Mouse (Mus musculus) neural tube, embryonic 13.5 days (tissue): Measurements from ENCODE around the gene Camk2g. TPM values are rescaled to one million over a fixed set of nuclear protein-coding genes. Genes with fewer than 3 reads are reported as not detected.

Experiments used
- ATAC-seq: fragments of 200-750 bp; cut with Nextera tagmentation; 2 replicates; pipeline ENCODE4 v1.8.0; 2017; ENCODE audit warnings: low read depth, mild to moderate bottlenecking, moderate TSS enrichment, moderate library complexity
- H3K27ac ChIP-seq: fragments of 300-500 bp; sonication (generic); replicated peaks from 2 replicates; pipeline ENCODE4 v1.5.1; 2015; ENCODE audit warnings: moderate library complexity, mild to moderate bottlenecking, inconsistent platforms
- H3K27me3 ChIP-seq: fragments of 300-500 bp; sonication (generic); 2 replicates; pipeline ENCODE4 v1.6.1; 2015; ENCODE audit warnings: mild to moderate bottlenecking, inconsistent platforms
- H3K36me3 ChIP-seq: fragments of 300-500 bp; sonication (generic); 2 replicates; pipeline ENCODE4 v1.6.1; 2015; ENCODE audit warnings: mild to moderate bottlenecking, inconsistent platforms
- H3K4me1 ChIP-seq: fragments of 300-500 bp; sonication (generic); replicated peaks from 2 replicates; pipeline ENCODE4 v1.6.1; 2015; ENCODE audit warnings: inconsistent platforms
- H3K4me2 ChIP-seq: fragments of 300-500 bp; sonication (generic); 2 replicates; pipeline ENCODE4 v1.6.1; 2015; ENCODE audit warnings: inconsistent platforms, mild to moderate bottlenecking, moderate library complexity
- H3K4me3 ChIP-seq: fragments of 300-500 bp; sonication (generic); 2 replicates; pipeline ENCODE4 v1.5.1; 2015; ENCODE audit warnings: mild to moderate bottlenecking, inconsistent platforms
- H3K9ac ChIP-seq: fragments of 300-500 bp; sonication (generic); 2 replicates; pipeline ENCODE4 v1.6.1; 2015; ENCODE audit warnings: moderate library complexity, mild to moderate bottlenecking, inconsistent platforms
- H3K9me3 ChIP-seq: fragments of 300-500 bp; sonication (generic); 2 replicates; pipeline ENCODE4 v1.6.1; 2016; ENCODE audit warnings: inconsistent platforms
- WGBS: fragments of 180-500 bp; shearing (Covaris S2); methylation state at CpG from one replicate; pipeline ENCODE4 v1.1.7; 2015; 5-methylcytosine and 5-hydroxymethylcytosine counted together
- polyA plus RNA-seq: library from polyadenylated mRNA; unstranded; fragments of >200 nt; fragmentation: Nextera tagmentation; extraction: Ambion mirVana; gene quantifications from 2 replicates; pipeline ENCODE4 v1.2.1, GENCODE M21; 2015

The Camk2g gene
- polyA plus RNA-seq, 1 experiment from 2014 or later, result 155 TPM

DNA sequence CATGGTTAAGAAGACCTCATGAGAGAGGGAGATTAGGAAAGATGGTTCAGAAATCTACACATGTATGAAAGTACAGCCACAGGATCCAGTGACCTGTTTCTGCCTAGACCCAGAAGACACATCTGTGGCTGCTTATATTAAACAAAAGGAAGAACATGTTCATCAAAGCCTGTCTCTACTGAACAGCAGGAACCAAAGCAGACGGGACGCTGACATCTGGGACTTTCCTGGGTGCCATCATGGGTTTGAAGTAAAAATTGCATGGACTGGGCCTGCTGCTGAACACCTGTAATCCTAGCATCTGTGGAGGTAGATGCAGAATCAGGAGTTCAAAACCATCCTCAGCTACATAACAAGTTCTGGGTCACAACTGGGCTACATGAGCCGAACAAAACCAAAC lies 34.6 kb upstream of the Camk2g start:
- Histone ChIP-seq H3K4me1 (no peaks in the 10 kb centered on the region), H3K4me2 (no peak overlapping the region), H3K27me3 (no peaks in the 10 kb centered on the region), H3K36me3 (no peaks in the 10 kb centered on the region), H3K4me3 (no peak overlapping the region), H3K27ac (no peak overlapping the region), H3K9me3 (no peaks in the 10 kb centered on the region), H3K9ac (no peak overlapping the region)
- WGBS, result 86% methylated on average over 3 of the region's 3 CpGs
- ATAC-seq, result no peak

DNA sequence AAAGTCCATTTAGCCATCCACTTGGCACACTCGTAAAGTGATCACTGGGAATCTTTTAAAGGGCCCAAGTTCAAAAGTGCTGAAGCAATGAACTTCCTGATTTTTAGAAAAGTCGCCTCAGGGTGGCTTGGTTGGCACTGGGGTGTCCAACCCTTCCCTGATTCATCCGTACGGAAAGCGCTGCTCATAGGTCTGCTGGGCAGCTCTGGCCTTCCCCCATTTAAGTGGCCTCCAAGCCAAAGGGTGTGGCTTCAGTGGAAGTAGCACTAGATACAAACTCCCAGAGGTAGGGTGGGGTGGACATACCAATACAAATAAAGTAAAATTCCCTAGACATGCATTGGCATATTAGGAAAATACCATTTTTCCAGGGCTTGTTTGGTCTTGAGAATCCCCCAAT lies 33.6 kb upstream of the Camk2g start:
- H3K27me3 ChIP-seq, result no peaks in the 10 kb centered on the region
- H3K4me1 ChIP-seq, result no peaks in the 10 kb centered on the region
- H3K36me3 ChIP-seq, result no peaks in the 10 kb centered on the region
- no peak for ATAC-seq
- no peak overlapping the region for H3K4me2 ChIP-seq
- H3K9me3 ChIP-seq, result no peaks in the 10 kb centered on the region
- no peak overlapping the region for H3K4me3 ChIP-seq
- WGBS, result 90% methylated on average over 5 of the region's 5 CpGs
- H3K9ac ChIP-seq, result no peak overlapping the region
- H3K27ac ChIP-seq, result no peak overlapping the region

DNA sequence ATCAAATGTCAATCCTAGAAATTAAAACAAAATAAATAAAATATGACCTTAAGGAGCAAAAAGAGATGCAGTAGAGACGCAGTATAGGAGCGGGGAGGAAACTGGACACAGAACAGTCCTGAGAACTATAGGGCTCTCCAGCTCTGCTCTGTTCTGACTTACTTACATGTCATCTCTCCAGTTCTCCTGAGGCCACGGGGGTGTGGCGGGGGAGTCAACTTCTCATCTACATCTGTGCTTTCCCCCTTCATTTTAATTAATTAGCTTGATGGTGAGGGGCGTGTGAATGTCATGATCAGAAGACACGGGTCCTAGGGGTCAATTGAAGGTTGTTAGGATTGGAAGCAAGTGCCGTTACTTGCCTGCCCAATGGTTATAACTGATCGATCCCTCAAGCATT lies 33.2 kb upstream of the Camk2g start:
- Histone ChIP-seq H3K9ac (no peak overlapping the region), H3K9me3 (no peaks in the 10 kb centered on the region), H3K4me1 (no peaks in the 10 kb centered on the region), H3K4me2 (no peak overlapping the region), H3K36me3 (no peaks in the 10 kb centered on the region), H3K4me3 (no peak overlapping the region), H3K27ac (no peak overlapping the region), H3K27me3 (no peaks in the 10 kb centered on the region)
- WGBS, result 89% methylated on average over 8 of the region's 8 CpGs
- ATAC-seq, result no peak

DNA sequence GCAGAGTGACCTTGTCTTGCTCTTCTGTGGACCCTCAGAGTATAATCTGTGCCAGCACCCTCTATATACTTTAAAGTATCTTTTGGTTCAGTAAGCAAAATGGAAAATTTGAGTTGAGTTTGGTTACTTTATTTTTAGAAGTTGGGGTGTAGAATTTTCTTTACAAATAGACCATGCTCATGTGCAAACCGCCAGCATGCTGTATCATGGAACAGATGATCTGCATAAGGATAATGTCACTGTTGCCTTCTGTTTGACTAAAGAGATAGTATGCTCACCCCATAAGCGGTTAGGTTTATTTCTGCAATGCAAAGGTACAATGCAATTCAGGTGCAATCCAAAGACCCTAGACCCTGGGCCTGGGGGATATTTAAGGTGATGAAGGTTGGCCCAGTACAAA lies 31.6 kb upstream of the Camk2g start:
- H3K9ac ChIP-seq, result no peak overlapping the region
- WGBS, result 87% methylated on average over 2 of the region's 2 CpGs

DNA sequence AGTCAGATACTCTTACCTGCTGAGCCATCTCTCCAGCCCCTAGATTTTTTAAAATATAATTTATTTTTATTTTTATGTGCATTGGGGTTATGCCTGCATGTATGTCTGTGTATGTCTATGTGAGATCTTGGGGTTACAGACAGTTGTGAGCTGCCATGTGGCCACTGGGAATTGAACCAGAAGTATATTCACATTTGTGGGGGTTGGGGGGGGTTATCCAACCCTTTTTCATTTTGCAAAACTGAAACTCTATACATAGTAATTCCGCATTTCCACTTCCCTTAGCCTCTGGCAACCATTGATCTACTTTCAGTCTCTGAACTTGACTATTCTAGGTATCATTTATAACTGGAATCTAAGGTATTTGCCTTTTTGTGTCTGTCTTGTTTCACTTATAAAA lies 30.6 kb upstream of the Camk2g start:
- ATAC-seq, result no peak
- 90% methylated on average over 1 of the region's 1 CpGs for WGBS

More for the DNA sequence above, 31.6 kb upstream of the Camk2g start:
- Histone ChIP-seq H3K4me3 (no peak overlapping the region), H3K4me2 (no peak overlapping the region), H3K36me3 (no peaks in the 10 kb centered on the region), H3K4me1 (no peaks in the 10 kb centered on the region), H3K27ac (no peak overlapping the region), H3K9me3 (no peaks in the 10 kb centered on the region), H3K27me3 (no peaks in the 10 kb centered on the region)
- ATAC-seq, result no peak

DNA sequence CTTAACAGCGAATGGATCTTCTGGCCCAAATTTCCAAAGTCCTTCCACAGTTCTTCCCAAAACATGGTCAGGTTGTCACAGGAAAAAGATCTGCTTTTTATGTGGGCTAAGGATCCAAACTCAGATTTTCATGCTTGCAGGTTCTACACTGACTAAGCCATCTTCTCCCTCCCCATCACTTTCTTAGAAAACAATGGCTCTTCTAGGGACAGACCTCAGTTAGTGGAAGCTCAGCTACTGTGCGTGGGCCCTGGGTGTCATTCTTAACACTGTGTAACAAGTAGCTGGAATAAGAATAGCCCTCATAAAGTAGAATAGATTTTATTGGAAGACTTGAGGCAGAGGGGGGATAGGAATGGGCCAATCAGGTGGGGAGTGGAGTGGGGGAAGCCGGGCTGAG lies 21.6 kb upstream of the Camk2g start:
- ATAC-seq, result no peak
- Histone ChIP-seq H3K27me3 (no peaks in the 10 kb centered on the region), H3K4me1 (no peaks in the 10 kb centered on the region), H3K27ac (no peak overlapping the region), H3K9me3 (0 out of 2 replicates have a peak, but pooled peaks cover 8% of the 10 kb centered on the region), H3K36me3 (no peaks in the 10 kb centered on the region), H3K4me2 (no peak overlapping the region), H3K4me3 (no peak overlapping the region), H3K9ac (no peak overlapping the region)
- 77% methylated on average over 3 of the region's 3 CpGs for WGBS

More for the DNA sequence above, 30.6 kb upstream of the Camk2g start:
- no peaks in the 10 kb centered on the region for H3K36me3 ChIP-seq
- no peak overlapping the region for H3K4me3 ChIP-seq
- no peaks in the 10 kb centered on the region for H3K4me1 ChIP-seq
- no peaks in the 10 kb centered on the region for H3K27me3 ChIP-seq
- no peak overlapping the region for H3K9ac ChIP-seq
- H3K4me2 ChIP-seq, result no peak overlapping the region
- H3K27ac ChIP-seq, result no peak overlapping the region
- H3K9me3 ChIP-seq, result no peaks in the 10 kb centered on the region

DNA sequence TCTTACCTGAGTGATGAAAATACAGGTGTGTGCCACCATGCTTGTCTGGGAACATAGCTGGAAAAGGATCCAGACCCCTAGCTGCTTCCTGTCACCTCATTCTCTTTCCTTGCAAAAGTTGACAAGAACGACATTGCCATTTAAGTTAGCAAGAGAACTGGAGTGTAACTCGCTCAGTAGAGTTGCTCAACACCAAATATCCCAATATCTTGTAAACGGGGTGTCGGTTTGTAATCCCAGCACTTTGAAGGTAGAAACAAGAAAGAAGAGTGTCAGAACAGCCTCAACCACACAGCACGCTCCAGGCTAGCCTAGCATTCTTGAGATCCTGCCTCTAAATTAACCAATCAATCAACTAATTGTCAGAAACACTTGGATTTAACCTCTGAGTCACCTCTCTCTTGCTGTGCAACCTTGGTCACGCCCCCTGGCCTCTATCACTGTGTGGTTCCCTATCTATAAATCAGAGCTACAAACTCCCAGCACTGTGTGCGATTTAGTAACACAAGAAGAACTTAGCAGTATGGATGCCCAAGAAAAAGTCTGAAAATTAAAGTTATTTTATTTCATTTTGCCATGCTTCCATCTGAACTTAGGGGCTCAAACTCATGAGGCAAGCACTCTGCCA lies 18.0 kb upstream of the Camk2g start:
- no peak overlapping the region for H3K4me2 ChIP-seq
- no peak overlapping the region for H3K9ac ChIP-seq
- H3K4me1 ChIP-seq, result no peaks in the 10 kb centered on the region
- H3K36me3 ChIP-seq, result no peaks in the 10 kb centered on the region
- H3K4me3 ChIP-seq, result no peak overlapping the region
- WGBS, result 64% methylated on average over 7 of the region's 7 CpGs
- H3K9me3 ChIP-seq, result 0 out of 2 replicates have a peak, but pooled peaks cover 6% of the 10 kb centered on the region
- H3K27ac ChIP-seq, result no peak overlapping the region
- ATAC-seq, result no peak
- H3K27me3 ChIP-seq, result no peaks in the 10 kb centered on the region

DNA sequence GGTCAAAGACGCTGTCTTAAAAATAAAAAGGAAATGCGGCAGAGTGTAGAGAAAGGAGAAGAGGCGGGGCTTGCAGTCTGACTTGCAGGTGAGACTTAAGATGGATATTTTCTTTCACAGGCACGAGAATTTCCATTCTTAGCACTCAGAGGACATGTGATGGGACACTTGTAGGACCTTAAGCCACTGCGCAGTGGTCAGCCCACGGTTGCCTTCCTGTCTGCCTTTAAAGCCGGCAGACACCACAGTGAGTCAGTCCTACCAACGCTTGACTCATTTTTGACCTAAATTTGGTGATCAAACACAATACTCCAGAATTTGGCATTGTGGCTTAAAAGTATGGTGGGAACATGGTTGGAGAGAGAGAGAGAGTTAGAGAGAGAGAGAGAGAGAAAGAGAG lies 17.3 kb upstream of the Camk2g start:
- H3K27me3 ChIP-seq, result no peaks in the 10 kb centered on the region
- WGBS, result 92% methylated on average over 8 of the region's 8 CpGs
- H3K27ac ChIP-seq, result no peak overlapping the region
- no peak overlapping the region for H3K4me2 ChIP-seq
- H3K9ac ChIP-seq, result no peak overlapping the region
- ATAC-seq, result no peak
- H3K9me3 ChIP-seq, result no peaks in the 10 kb centered on the region
- H3K4me3 ChIP-seq, result no peak overlapping the region
- H3K36me3 ChIP-seq, result no peaks in the 10 kb centered on the region
- H3K4me1 ChIP-seq, result no peaks in the 10 kb centered on the region

DNA sequence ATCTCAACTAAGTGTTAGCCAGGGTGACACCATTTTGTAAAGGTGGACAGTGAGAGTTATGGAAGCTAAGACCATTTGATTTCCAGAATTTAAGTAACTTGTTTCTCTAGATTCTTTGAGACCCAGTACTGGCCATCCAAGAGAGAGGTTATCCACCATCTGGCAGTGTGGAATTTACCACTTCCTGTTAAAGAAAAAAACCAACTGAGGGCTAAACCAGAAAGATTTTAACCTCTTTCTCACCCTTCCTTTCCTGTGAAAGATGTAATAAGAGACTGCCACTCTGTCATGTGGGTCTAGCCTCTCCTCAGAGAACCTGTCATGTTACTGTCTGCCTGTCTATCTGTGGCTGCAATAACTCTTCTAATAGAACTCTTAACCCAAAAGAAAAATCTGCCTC lies 15.9 kb upstream of the Camk2g start:
- H3K27me3 ChIP-seq, result no peaks in the 10 kb centered on the region
- H3K9ac ChIP-seq, result no peak overlapping the region
- H3K9me3 ChIP-seq, result no peaks in the 10 kb centered on the region
- H3K4me2 ChIP-seq, result no peak overlapping the region
- H3K4me3 ChIP-seq, result no peak overlapping the region
- no peaks in the 10 kb centered on the region for H3K36me3 ChIP-seq
- no peaks in the 10 kb centered on the region for H3K4me1 ChIP-seq
- no peak overlapping the region for H3K27ac ChIP-seq
- ATAC-seq, result no peak

DNA sequence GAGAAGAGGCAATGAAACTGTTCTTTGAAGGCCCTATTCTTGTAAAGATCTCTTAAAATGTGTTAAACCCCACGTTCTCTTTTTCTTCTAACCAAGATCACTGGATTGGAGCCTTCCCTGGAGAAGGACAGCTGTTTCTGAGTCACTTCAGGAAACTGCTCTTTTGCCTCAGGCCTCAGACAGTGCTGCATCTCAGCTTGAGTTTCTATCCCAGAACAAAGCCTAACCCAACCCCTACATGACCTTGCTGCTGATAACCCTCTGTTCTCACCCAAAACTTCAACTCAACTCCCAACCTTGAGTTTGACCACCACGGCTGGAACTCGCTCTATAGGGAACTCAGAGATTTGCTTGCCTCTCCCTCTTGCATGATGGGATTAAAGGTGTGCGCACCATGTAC lies 15.5 kb upstream of the Camk2g start:
- H3K27ac ChIP-seq, result no peak overlapping the region
- ATAC-seq, result no peak
- H3K9ac ChIP-seq, result no peak overlapping the region
- H3K9me3 ChIP-seq, result no peaks in the 10 kb centered on the region
- 79% methylated on average over 4 of the region's 4 CpGs for WGBS
- no peaks in the 10 kb centered on the region for H3K27me3 ChIP-seq
- no peak overlapping the region for H3K4me3 ChIP-seq
- no peaks in the 10 kb centered on the region for H3K4me1 ChIP-seq
- H3K4me2 ChIP-seq, result no peak overlapping the region
- H3K36me3 ChIP-seq, result no peaks in the 10 kb centered on the region

DNA sequence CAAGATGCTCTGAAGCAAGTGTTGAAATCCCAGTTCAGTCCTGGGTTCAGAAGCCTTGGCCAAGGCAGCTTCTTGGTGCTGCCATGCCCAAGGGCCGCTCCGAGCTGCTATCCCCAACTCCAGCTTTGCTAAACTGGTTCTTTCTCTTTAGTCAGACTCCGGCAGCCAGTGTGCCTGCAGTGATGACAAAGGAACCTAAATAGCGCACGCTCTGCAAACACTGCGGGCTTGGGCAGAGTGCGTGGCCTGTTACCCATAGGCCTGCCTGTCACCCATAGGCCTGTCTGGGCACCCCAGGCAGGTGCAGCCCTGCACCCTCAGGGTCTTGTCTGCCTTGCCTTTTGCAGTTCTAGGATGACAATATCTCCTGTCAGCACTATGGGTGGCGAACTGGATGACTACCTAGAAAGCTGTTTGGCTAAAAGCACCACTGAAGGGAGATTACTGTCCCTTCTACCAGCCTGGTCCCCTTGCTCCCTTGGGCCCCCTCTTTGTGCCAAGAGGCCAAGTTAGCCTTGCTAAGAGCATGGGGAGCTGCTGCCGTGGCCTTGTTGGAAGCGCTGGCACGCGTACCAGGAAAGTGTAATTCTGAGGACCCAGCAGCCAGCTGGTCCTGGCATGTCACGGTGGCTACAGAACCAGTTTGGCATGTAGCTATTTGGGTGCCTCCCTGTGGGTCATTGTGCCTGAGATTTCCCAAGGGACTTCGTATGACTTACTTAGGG lies 12.4 kb upstream of the Camk2g start:
- H3K4me1 ChIP-seq, result no peaks in the 10 kb centered on the region
- H3K9ac ChIP-seq, result no peak overlapping the region
- no peaks in the 10 kb centered on the region for H3K27me3 ChIP-seq
- no peak for ATAC-seq
- no peak overlapping the region for H3K4me2 ChIP-seq
- H3K27ac ChIP-seq, result no peak overlapping the region
- WGBS, result 86% methylated on average over 14 of the region's 14 CpGs
- H3K4me3 ChIP-seq, result no peak overlapping the region
- no peaks in the 10 kb centered on the region for H3K36me3 ChIP-seq
- no peaks in the 10 kb centered on the region for H3K9me3 ChIP-seq

DNA sequence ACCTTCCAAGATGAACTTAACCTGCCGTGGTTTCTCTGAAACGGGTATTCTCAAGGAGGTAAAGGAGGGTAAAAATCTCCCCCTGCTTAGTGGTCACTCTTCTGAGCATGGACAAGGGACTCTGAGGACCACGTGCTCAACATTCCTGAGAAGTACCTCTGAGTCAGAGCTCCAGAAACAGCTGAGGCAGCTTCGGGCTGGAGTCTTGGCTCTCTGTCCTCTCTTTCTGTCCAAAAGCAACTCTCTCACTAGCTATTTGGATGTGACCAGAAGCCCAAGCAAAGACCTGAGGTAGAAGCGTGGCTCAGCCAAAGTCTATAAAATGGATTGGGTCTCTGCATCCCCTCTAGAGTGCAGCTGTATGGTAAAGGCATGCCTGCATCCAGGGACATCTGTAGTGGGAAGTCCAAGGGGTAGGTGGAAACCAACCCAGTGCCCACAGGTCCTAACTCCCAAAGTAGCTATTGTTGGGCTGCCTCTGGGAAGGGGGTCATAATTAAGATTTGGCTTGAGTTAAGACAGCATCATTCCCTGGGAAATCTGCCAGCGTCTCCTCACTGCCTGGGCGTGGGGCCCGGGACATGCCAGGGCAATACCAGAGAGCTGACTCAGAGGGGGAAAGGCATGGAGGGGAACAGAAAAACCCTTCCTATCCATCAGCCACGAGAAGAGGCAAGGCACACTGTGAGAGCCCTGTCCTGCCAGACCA lies 11.2 kb upstream of the Camk2g start:
- Histone ChIP-seq H3K4me2 (no peak overlapping the region), H3K4me1 (no peaks in the 10 kb centered on the region), H3K9me3 (no peaks in the 10 kb centered on the region), H3K27me3 (no peaks in the 10 kb centered on the region), H3K9ac (no peak overlapping the region), H3K27ac (no peak overlapping the region), H3K4me3 (no peak overlapping the region), H3K36me3 (no peaks in the 10 kb centered on the region)
- ATAC-seq, result no peak
- WGBS, result 80% methylated on average over 9 of the region's 9 CpGs
